Mouse (Mus musculus) layer of hippocampus, postnatal 10 days (tissue): ENCODE data around the gene Usp54. TPM values are rescaled to one million over a fixed set of nuclear protein-coding genes. Genes with fewer than 3 reads are reported as not detected.

Experiments
- DNase-seq, 2 experiments: peaks; one replicate each; pipeline ENCODE4 v3.0.0; 2021; ENCODE audit warnings: low spot score in 2 of 2
- microRNA-seq, 2 experiments: library from miRNA; unstranded; fragments of <30 nt; microRNA quantifications; one replicate each; pipeline ENCODE4 v1.2.0; 2021
- total RNA-seq, 2 experiments: library from RNA; stranded (reverse); gene quantifications; 2 replicates each; pipeline ENCODE4 v1.2.3; 2021

Usp54 gene
- total RNA-seq, 2 experiments from 2014 or later = 27.8 to 29.2 TPM

DNA sequence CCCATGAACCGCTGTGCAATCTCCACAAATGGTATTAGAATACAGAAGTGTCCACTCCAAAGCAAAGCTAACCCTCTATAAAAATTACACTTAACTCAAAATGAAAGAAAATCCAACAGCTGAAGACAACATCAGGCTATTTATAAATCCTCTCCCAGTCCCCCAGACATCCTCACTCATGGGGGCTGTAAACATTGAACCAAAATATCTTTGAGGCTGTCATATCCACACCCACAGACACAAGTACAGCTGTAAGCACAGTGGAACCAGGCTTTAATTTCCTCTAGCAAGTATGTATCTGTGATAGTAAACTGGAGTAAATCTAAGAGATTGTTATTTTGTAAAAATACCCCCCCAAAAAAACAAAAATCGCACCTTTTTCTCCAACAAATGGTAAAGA, 120.7 kb downstream of the Usp54 start:
- no peak for DNase-seq

DNA sequence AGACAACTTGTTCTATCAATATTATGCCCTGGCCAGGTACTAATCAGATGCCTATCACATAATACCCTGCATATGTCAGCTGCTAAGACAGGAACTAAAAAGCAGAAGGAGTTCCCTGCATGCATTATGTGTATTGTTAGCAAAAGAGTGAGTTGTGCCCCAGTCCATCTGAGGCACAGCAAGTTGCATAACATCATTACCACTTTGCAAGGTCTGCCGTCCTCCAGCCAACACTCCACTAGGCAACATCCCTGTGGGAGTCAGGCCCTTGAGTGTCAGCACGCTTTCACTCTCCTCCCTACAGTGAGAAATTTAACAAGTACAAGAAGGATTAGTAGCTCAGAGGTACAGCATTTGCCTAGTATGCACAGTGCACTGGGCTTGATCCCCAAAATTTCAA, 132.4 kb downstream of the Usp54 start:
- no peak for DNase-seq

DNA sequence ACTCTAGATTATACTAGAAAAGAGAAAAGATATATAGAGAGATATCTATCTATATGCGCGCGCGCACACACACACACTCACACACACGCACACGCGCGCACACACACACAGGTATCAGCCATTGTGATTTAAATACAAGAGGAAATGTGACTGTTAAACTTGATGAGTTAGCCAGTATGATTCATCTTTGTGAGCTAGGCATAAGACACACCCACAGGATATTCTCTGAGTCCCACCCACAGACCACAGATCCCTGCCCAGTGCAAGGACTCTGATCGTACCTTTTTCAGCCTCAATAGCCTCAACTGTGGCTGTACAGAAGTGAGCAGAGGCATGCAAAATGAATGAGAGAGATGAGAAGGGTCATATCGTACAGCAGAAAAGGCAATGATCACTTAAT, 137.9 kb downstream of the Usp54 start:
- DNase-seq = no peak

DNA sequence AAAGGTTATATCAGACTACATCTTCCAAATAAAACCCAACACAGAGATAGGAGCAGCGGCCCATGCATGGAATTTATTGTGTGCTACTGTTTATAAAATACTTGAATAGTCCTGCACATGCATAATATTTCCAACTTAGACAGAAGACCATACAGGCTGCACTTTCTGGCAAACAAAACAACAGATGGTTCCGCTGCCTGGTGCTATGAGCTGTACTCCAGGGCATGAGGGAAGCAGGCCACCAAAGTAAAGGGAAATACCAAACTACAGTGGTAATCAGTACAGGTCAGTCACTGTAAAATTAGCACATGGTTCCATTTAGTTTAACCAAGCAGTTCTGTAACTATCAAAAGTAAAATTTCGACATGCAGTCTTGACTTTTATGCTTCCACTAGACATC, 140.9 kb downstream of the Usp54 start:
- no peak for DNase-seq

Small RNA genes lying within 50 kb of the gene (microRNA-seq; reads per million reads assigned to microRNA genes)
- 0.20 to 0.89 reads per million in 2 experiments for gene Mir6946

Other genes with a start within 250 kb of the Usp54 start
- gene Mrps16, start 247.4 kb downstream of the Usp54 start, total RNA-seq = 10 to 100 TPM; 31.5 to 37.8 TPM
- gene Cfap70, start 188.8 kb downstream of the Usp54 start, total RNA-seq = 1 to 10 TPM; 1.5 to 3.4 TPM
- 10 to 100 TPM; 50.2 to 53.5 TPM for gene Anxa7, start 160.9 kb downstream of the Usp54 start, total RNA-seq
- 1 to 10 TPM; 1.7 to 1.8 TPM for gene Mss51, start 144.2 kb downstream of the Usp54 start, total RNA-seq
- 100 to 1,000 TPM; 397 to 418 TPM for gene Ppp3cb, start 94.5 kb downstream of the Usp54 start, total RNA-seq
- under 1 TPM in 1 of 2 experiments, not detected in 1; 0.39 TPM for gene Myoz1, start 15.5 kb upstream of the Usp54 start, total RNA-seq
- gene Synpo2l, start 27.3 kb upstream of the Usp54 start, total RNA-seq = under 1 TPM; 0.21 to 0.29 TPM
- 100 to 1,000 TPM; 108 to 109 TPM for gene Sec24c, start 33.2 kb upstream of the Usp54 start, total RNA-seq
- gene Fut11, start 53.9 kb upstream of the Usp54 start, total RNA-seq = 10 to 100 TPM; 19.5 TPM
- 10 to 100 TPM; 57.7 to 61.3 TPM for gene Chchd1, start 61.9 kb upstream of the Usp54 start, total RNA-seq
- gene Zswim8, start 66.5 kb upstream of the Usp54 start, total RNA-seq = 100 to 1,000 TPM; 132 to 152 TPM
- gene Ndst2, start 93.5 kb upstream of the Usp54 start, total RNA-seq = 10 to 100 TPM; 17.9 to 19.4 TPM
- gene Camk2g, start 153.0 kb upstream of the Usp54 start, total RNA-seq = 100 to 1,000 TPM; 201 to 207 TPM
- gene Plau, start 195.6 kb upstream of the Usp54 start, total RNA-seq = 1 to 10 TPM; 4.3 to 4.6 TPM